Mouse (Mus musculus) lung, adult 2 months (tissue): ENCODE measurements around the gene Cacybp. TPM values are rescaled to one million over a fixed set of nuclear protein-coding genes. Genes with fewer than 3 reads are reported as not detected.
A peak's percentile ranks its signal among the peaks of the same experiment; 100 is the strongest.

Source experiments
- DNase-seq: peaks from one replicate; pipeline ENCODE4 v3.0.0; 2022
- H3K4me1 ChIP-seq: fragments of 200-500 bp; 2 replicates; pipeline ENCODE4 v1.6.1; 2011; ENCODE audit warnings: low read length; ENCODE audit not compliant: control insufficient read depth, insufficient read depth
- H3K4me3 ChIP-seq: fragments of 200-500 bp; replicated peaks from 2 replicates; pipeline ENCODE3; 2011; ENCODE audit warnings: low read depth, mild to moderate bottlenecking, control low read depth, low read length; ENCODE audit errors: extremely low read depth
- CTCF ChIP-seq: fragments of 200-500 bp; IDR thresholded peaks from 2 replicates; pipeline ENCODE4 v1.5.1; 2011; ENCODE audit warnings: mild to moderate bottlenecking, low read length, control low read depth; ENCODE audit not compliant: insufficient read depth
- POLR2A ChIP-seq: fragments of 200-500 bp; IDR thresholded peaks from 2 replicates; pipeline ENCODE4 v1.6.1; 2011; ENCODE audit warnings: low read depth, mild to moderate bottlenecking, control low read depth, low read length, borderline replicate concordance; ENCODE audit errors: extremely low read depth
- WGBS: fragments of 180-500 bp; shearing (Covaris S2); methylation state at CpG from one replicate; pipeline ENCODE4 v1.1.7; 2018; 5-methylcytosine and 5-hydroxymethylcytosine counted together
- polyA plus RNA-seq: library from polyadenylated mRNA; depleted of rRNA; stranded (reverse); fragments of >200 nt; gene quantifications from 2 replicates; pipeline ENCODE4 v1.2.3, GENCODE M21; 2012

Gene Cacybp
- polyA plus RNA-seq, 1 experiment = 4.9 TPM

- WGBS = 69% methylated on average over 9 of the region's 9 CpGs
- DNase-seq = no peak
- no peaks in the 10 kb centered on the region for H3K4me1 ChIP-seq
- H3K4me3 ChIP-seq = peak overlapping the region; percentile 16
- TF ChIP-seq CTCF (no peak), POLR2A (no peak)
Measured at GRCm38 (mm10) chr1:160247473-160247872, 34.8 kb upstream of the Cacybp start.

- WGBS = 58% methylated on average over 4 of the region's 4 CpGs
- Histone ChIP-seq H3K4me3 (no peak overlapping the region), H3K4me1 (no peaks in the 10 kb centered on the region)
- TF ChIP-seq POLR2A (no peak), CTCF (no peak)
- no peak for DNase-seq
Measured at GRCm38 (mm10) chr1:160246844-160247243, 34.2 kb upstream of the Cacybp start.

GRCm38 (mm10) chr1:160245954-160246353 is 33.3 kb upstream of the Cacybp start:
- DNase-seq = no peak
- TF ChIP-seq POLR2A = no peak
- no peak for TF ChIP-seq CTCF
- H3K4me1 ChIP-seq = no peaks in the 10 kb centered on the region
- 46% methylated on average over 2 of the region's 2 CpGs for WGBS
- no peak overlapping the region for H3K4me3 ChIP-seq

DNA sequence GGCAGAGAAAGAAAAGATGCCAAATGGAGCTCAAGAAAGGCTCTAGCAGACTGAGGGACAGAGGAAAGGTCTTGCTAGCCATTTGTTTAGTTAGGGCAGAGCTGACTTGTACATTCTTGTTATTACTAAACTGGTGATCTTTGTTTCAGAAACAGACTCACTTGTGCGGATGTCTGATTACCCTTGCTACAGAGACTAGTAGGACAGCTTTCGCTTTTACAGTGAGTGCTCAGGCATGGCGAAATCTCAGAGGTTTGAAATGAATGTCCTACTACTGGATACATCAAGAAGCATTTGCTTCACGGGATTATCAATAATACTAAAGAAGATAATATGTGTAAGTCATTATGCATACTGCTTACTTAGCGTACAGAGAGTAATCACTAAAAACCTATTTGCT is 32.0 kb upstream of the Cacybp start:
- DNase-seq = no peak
- TF ChIP-seq CTCF (no peak), POLR2A (no peak)
- H3K4me1 ChIP-seq = no peaks in the 10 kb centered on the region
- 83% methylated on average over 5 of the region's 5 CpGs for WGBS
- no peak overlapping the region for H3K4me3 ChIP-seq

DNA sequence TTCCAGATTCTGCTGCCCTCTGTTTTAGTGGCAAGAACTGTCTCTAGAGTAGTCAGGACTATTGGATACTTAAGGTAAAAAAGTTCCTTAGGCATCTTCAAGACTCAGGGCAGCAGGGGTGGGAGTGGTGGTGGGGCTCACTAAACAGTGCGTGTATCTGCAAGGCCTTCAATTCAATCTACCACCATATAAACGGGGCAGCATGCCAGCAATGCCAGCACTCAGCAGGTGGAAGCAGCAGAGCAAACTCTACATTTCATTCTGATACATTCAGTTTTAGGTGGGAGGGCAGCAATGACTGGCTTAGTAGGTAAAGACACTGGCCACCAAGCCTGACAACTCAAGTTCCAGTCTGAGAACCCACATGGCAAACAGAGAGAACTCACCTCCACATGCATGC is 27.4 kb upstream of the Cacybp start:
- DNase-seq = no peak
- no peak overlapping the region for H3K4me3 ChIP-seq
- no peak for TF ChIP-seq POLR2A
- TF ChIP-seq CTCF = no peak
- 92% methylated on average over 2 of the region's 2 CpGs for WGBS
- no peaks in the 10 kb centered on the region; the same call in 1 of the 2 replicates for H3K4me1 ChIP-seq

GRCm38 (mm10) chr1:160238852-160239443 is 26.3 kb upstream of the Cacybp start:
- H3K4me1 ChIP-seq = no peaks in the 10 kb centered on the region; the same call in none of the 2 replicates
- TF ChIP-seq CTCF (no peak), POLR2A (no peak)
- WGBS = 85% methylated on average over 1 of the region's 1 CpGs
- H3K4me3 ChIP-seq = no peak overlapping the region
- DNase-seq = no peak

GRCm38 (mm10) chr1:160237981-160238380 is 25.3 kb upstream of the Cacybp start:
- WGBS = 95% methylated on average over 2 of the region's 2 CpGs
- no peaks in the 10 kb centered on the region; the same call in none of the 2 replicates for H3K4me1 ChIP-seq
- DNase-seq = no peak
- H3K4me3 ChIP-seq = no peak overlapping the region
- TF ChIP-seq POLR2A (no peak), CTCF (no peak)

DNA sequence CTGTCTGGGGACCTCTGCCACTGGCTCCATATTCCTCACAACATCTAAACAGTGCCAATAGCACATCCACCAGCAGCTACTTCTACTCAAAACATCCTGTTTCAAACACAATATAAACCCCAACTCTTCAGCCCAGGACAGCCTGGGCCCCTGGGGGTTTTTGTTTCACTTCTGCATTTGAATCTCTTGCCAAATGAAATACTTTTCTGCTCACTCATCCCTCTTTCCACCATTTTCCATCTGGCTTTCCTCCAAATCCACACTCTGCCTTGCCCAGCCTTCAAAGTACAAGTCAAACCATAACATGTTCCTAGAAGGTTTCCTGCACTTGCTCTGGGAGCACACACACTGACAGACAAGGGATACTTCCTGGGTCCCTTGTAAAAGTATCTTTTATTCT is 21.2 kb upstream of the Cacybp start:
- TF ChIP-seq POLR2A (no peak), CTCF (no peak)
- no peak overlapping the region for H3K4me3 ChIP-seq
- no peak for DNase-seq
- H3K4me1 ChIP-seq = no peaks in the 10 kb centered on the region; the same call in 1 of the 2 replicates

- WGBS = 93% methylated on average over 3 of the region's 3 CpGs
- no peak overlapping the region for H3K4me3 ChIP-seq
- no peak for TF ChIP-seq CTCF
- TF ChIP-seq POLR2A = no peak
- DNase-seq = no peak
- no peaks in the 10 kb centered on the region; the same call in 1 of the 2 replicates for H3K4me1 ChIP-seq
Measured at GRCm38 (mm10) chr1:160232113-160232512, 19.4 kb upstream of the Cacybp start.

- no peak for DNase-seq
- H3K4me1 ChIP-seq = no peaks in the 10 kb centered on the region; the same call in 1 of the 2 replicates
- TF ChIP-seq POLR2A (no peak), CTCF (no peak)
- H3K4me3 ChIP-seq = no peak overlapping the region
- 22% methylated on average over 4 of the region's 4 CpGs for WGBS
Measured at GRCm38 (mm10) chr1:160231013-160231412, 18.3 kb upstream of the Cacybp start.

GRCm38 (mm10) chr1:160227850-160228249 is 15.2 kb upstream of the Cacybp start:
- TF ChIP-seq POLR2A = no peak
- no peak for TF ChIP-seq CTCF
- DNase-seq = no peak
- no peaks in the 10 kb centered on the region for H3K4me1 ChIP-seq

More at GRCm38 (mm10) chr1:160227850-160228249, 15.2 kb upstream of the Cacybp start:
- no peak overlapping the region for H3K4me3 ChIP-seq
